Mouse (Mus musculus): ENCODE measurements around the gene Zfhx3. TPM values are rescaled to one million over a fixed set of nuclear protein-coding genes. Genes with fewer than 3 reads are reported as not detected.
A peak's percentile ranks its signal among the peaks of the same experiment; 100 is the strongest.

Gene Zfhx3
- polyA plus RNA-seq, 1 experiment from 2014 or later = 68.4 TPM

DNA sequence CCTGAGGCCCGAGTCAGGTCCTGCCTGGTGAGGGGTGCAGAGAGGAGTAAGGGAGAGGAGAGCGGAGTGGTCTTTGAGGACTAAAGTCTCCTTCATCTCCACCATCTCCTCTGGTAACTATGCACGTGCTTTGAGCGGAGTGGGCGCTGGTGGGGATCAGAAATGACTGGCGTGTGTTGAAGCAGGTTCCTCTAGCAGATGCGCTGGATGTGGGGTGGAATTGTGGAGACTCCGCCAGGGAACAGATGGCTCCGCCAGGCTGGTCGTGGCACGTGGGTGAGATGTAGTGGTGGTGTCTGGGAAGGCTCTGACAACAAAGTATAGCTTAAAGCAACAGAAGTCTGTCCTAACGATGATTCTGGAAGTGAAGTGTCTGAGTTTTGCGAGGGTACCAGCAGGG is 798.0 kb downstream of the Zfhx3 start:
- ATAC-seq (ENCODE audit: low FRiP score, low TSS enrichment) (no peak), DNase-seq (no peak)
- WGBS = 88% methylated on average over 13 of the region's 13 CpGs
- Histone ChIP-seq H3K4me3 (replicated peaks; ENCODE audit: low read depth, low read length) (no peak overlapping the region), H3K27ac (replicated peaks; ENCODE audit: low read depth, low read length) (no peak overlapping the region), H3K9me3 (ENCODE audit: control insufficient read depth, low read length) (no peaks in the 10 kb centered on the region), H3K36me3 (ENCODE audit: control insufficient read depth, insufficient read depth, low read length) (no peaks in the 10 kb centered on the region), H3K4me1 (ENCODE audit: control insufficient read depth, insufficient read depth, low read length) (peaks cover 4% of the 10 kb centered on the region), H3K4me2 (ENCODE audit: low read length) (no peak overlapping the region), H3K27me3 (ENCODE audit: control insufficient read depth, insufficient read depth, low read length) (no peaks in the 10 kb centered on the region), H3K9ac (replicated peaks; ENCODE audit: low read length) (no peak overlapping the region)

DNA sequence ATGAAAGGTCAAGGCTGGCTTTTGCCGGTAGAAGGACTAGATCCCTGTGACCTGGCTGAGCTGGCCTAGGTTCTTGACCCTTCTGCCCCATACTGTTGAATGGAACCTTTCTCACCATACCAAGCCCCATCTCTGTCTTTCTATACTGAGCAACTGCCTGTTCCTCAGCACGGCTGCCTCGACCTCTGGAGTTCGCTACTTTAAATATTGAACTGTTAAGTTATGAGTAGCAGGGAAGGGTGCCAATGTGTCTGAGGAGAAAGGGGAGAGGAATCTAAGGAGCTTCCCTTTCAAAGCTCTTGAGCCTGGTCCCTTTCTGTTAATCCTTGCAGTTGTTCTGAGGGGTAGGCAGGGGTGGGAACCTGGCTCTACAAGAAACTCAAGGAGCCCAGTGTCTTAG is 799.2 kb downstream of the Zfhx3 start:
- Histone ChIP-seq H3K4me1 (ENCODE audit: control insufficient read depth, insufficient read depth, low read length) (peaks cover 1% of the 10 kb centered on the region), H3K27ac (replicated peaks; ENCODE audit: low read depth, low read length) (no peak overlapping the region), H3K27me3 (ENCODE audit: control insufficient read depth, insufficient read depth, low read length) (no peaks in the 10 kb centered on the region), H3K9ac (replicated peaks; ENCODE audit: low read length) (no peak overlapping the region), H3K4me2 (ENCODE audit: low read length) (no peak overlapping the region), H3K36me3 (ENCODE audit: control insufficient read depth, insufficient read depth, low read length) (no peaks in the 10 kb centered on the region), H3K4me3 (replicated peaks; ENCODE audit: low read depth, low read length) (no peak overlapping the region), H3K9me3 (ENCODE audit: control insufficient read depth, low read length) (no peaks in the 10 kb centered on the region)
- ATAC-seq (ENCODE audit: low FRiP score, low TSS enrichment) = no peak
- no peak for DNase-seq
- WGBS = 92% methylated on average over 4 of the region's 4 CpGs

DNA sequence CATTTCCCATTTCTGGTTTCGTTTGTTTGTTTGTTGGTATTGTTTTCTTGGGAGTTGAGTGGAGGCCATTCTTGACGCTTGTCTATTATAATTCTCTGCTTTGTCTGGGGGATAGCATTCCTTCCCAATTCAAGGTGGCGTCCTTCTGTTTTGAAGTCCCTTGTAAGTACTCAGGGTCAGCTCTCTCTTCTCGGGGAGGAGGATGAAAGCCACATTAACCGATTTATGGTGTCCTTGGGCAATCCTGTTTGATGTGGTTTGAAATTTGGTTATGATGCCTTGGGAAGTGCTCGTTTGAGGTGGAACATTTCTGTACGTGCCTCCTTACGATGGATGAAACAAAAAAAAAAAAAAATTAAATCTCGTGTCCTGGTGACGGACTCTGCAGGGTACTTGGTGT is 800.0 kb downstream of the Zfhx3 start:
- Histone ChIP-seq H3K27me3 (ENCODE audit: control insufficient read depth, insufficient read depth, low read length) (no peaks in the 10 kb centered on the region), H3K9ac (replicated peaks; ENCODE audit: low read length) (no peak overlapping the region), H3K27ac (replicated peaks; ENCODE audit: low read depth, low read length) (no peak overlapping the region), H3K4me2 (ENCODE audit: low read length) (no peak overlapping the region), H3K9me3 (ENCODE audit: control insufficient read depth, low read length) (no peaks in the 10 kb centered on the region), H3K36me3 (ENCODE audit: control insufficient read depth, insufficient read depth, low read length) (no peaks in the 10 kb centered on the region), H3K4me3 (replicated peaks; ENCODE audit: low read depth, low read length) (no peak overlapping the region), H3K4me1 (ENCODE audit: control insufficient read depth, insufficient read depth, low read length) (0 out of 2 replicates have a peak, but pooled peaks cover 3% of the 10 kb centered on the region)
- WGBS = 80% methylated on average over 10 of the region's 10 CpGs
- no peak for ATAC-seq (ENCODE audit: low FRiP score, low TSS enrichment)
- no peak for DNase-seq

DNA sequence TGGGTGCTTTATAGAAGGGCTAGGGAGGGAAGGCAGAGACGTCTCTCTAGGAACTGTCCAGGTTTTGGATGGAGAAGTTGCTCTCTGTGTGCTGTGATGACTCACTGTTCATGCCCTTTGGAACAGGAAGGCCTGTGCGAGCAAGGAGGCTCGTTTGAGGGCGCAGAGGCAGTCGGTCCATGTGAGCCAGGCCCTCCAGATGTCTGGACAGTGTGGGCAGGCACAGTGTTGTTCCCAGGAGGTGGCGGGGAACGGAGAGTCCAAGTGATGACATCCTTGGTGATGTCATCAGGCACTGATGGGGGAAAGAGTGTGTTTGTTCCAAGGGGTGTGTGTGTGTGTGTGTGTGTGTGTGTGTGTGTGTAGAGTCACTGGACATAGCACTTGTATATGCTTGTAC is 800.8 kb downstream of the Zfhx3 start:
- Histone ChIP-seq H3K27me3 (ENCODE audit: control insufficient read depth, insufficient read depth, low read length) (no peaks in the 10 kb centered on the region), H3K27ac (replicated peaks; ENCODE audit: low read depth, low read length) (no peak overlapping the region), H3K9ac (replicated peaks; ENCODE audit: low read length) (no peak overlapping the region), H3K36me3 (ENCODE audit: control insufficient read depth, insufficient read depth, low read length) (no peaks in the 10 kb centered on the region), H3K9me3 (ENCODE audit: control insufficient read depth, low read length) (no peaks in the 10 kb centered on the region), H3K4me3 (replicated peaks; ENCODE audit: low read depth, low read length) (no peak overlapping the region), H3K4me1 (ENCODE audit: control insufficient read depth, insufficient read depth, low read length) (peaks cover 8% of the 10 kb centered on the region), H3K4me2 (ENCODE audit: low read length) (no peak overlapping the region)
- ATAC-seq (ENCODE audit: low FRiP score, low TSS enrichment) = no peak
- 81% methylated on average over 7 of the region's 7 CpGs for WGBS
- no peak for DNase-seq

DNA sequence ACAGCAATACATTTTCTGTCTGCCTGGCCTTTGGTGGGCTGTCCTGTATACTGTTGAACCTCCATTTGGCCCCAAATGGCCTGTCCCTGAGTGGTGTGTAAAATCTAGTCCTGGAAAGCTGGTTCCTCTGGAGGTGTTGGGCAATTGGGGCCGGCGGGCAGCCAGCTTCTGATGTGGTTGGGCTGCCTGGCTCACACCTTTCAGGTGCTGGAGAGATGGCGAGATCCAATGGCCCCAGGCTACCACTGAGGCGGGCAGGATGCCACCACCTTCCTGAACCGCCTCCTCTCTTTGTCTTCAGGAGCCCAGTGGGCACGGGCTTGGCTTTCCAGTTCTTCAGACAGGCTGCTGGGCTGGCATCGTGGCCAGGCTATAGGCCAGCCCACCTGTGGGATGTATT is 803.1 kb downstream of the Zfhx3 start:
- 94% methylated on average over 7 of the region's 7 CpGs for WGBS
- Histone ChIP-seq H3K36me3 (ENCODE audit: control insufficient read depth, insufficient read depth, low read length) (no peaks in the 10 kb centered on the region), H3K27ac (replicated peaks; ENCODE audit: low read depth, low read length) (no peak overlapping the region), H3K4me2 (ENCODE audit: low read length) (no peak overlapping the region), H3K27me3 (ENCODE audit: control insufficient read depth, insufficient read depth, low read length) (no peaks in the 10 kb centered on the region), H3K9me3 (ENCODE audit: control insufficient read depth, low read length) (no peaks in the 10 kb centered on the region), H3K4me1 (ENCODE audit: control insufficient read depth, insufficient read depth, low read length) (peaks cover 18% of the 10 kb centered on the region), H3K4me3 (replicated peaks; ENCODE audit: low read depth, low read length) (no peak overlapping the region), H3K9ac (replicated peaks; ENCODE audit: low read length) (no peak overlapping the region)
- DNase-seq (no peak), ATAC-seq (ENCODE audit: low FRiP score, low TSS enrichment) (no peak)

DNA sequence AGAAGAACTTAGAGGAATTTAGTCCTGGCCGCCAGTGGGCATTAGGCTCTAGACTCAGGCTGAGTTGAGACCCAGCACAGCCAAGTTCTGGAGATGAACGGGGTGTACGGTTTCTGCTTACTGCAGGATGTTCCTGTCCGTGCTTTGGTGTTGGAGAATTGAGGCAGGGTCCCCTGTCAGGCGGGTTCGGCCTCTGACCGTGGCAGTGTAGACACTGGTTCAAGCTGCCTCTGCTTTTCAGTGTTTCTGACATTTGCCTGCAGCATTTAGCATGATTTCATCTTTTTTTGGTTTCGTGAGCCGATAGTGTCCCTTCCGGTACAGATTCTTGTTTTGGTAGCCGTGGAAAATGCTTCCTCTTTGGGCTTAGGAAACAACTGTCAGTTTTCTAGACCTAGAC is 805.7 kb downstream of the Zfhx3 start:
- H3K4me1 ChIP-seq (ENCODE audit: control insufficient read depth, insufficient read depth, low read length) = peaks cover 20% of the 10 kb centered on the region

DNA sequence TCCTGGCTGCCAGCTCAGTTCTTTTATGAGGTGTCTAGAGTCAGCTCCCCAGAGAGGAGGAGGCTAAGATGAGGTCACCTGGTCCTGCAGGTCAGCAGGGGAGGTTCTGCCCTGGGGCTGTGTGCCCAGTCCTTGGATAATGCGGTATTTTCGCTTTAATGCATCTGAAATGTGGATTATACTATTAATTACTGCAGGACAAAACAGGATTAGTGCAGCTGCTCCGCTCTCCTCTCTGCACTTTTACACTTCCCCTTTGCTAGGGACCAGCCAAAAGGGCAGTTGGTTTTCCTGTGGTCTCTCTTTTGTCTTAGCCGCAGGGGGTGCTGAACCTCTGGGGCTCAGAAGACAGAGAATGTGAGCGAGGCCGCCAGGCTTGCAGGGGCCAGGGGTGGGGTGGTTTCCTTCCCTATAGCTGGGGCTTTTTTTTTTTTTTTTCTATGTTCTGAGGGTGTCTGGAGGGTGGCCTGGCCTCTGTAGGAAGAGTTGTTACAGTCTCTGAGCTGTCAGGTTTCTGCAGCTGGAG is 806.5 kb downstream of the Zfhx3 start:
- DNase-seq (peak; percentile 42), ATAC-seq (ENCODE audit: low FRiP score, low TSS enrichment) (peak; percentile 20; the same call in 1 of the 2 replicates)
- Histone ChIP-seq H3K9me3 (ENCODE audit: control insufficient read depth, low read length) (no peaks in the 10 kb centered on the region), H3K36me3 (ENCODE audit: control insufficient read depth, insufficient read depth, low read length) (no peaks in the 10 kb centered on the region), H3K27ac (replicated peaks; ENCODE audit: low read depth, low read length) (peak overlapping the region; percentile 46), H3K4me1 (ENCODE audit: control insufficient read depth, insufficient read depth, low read length) (peaks cover 20% of the 10 kb centered on the region), H3K27me3 (ENCODE audit: control insufficient read depth, insufficient read depth, low read length) (no peaks in the 10 kb centered on the region), H3K9ac (replicated peaks; ENCODE audit: low read length) (peak overlapping the region; percentile 21; the same call in 1 of the 2 replicates), H3K4me3 (replicated peaks; ENCODE audit: low read depth, low read length) (no peak overlapping the region), H3K4me2 (ENCODE audit: low read length) (peak overlapping the region; percentile 15; the same call in 1 of the 2 replicates)
- WGBS = 6% methylated on average over 6 of the region's 6 CpGs

More for the DNA sequence above, 805.7 kb downstream of the Zfhx3 start:
- H3K36me3 ChIP-seq (ENCODE audit: control insufficient read depth, insufficient read depth, low read length) = no peaks in the 10 kb centered on the region
- no peaks in the 10 kb centered on the region for H3K27me3 ChIP-seq (ENCODE audit: control insufficient read depth, insufficient read depth, low read length)
- no peak overlapping the region for H3K27ac ChIP-seq (replicated peaks; ENCODE audit: low read depth, low read length)
- DNase-seq = no peak
- H3K9ac ChIP-seq (replicated peaks; ENCODE audit: low read length) = no peak overlapping the region
- ATAC-seq (ENCODE audit: low FRiP score, low TSS enrichment) = no peak
- H3K4me3 ChIP-seq (replicated peaks; ENCODE audit: low read depth, low read length) = no peak overlapping the region
- no peaks in the 10 kb centered on the region for H3K9me3 ChIP-seq (ENCODE audit: control insufficient read depth, low read length)
- 44% methylated on average over 11 of the region's 11 CpGs for WGBS
- no peak overlapping the region for H3K4me2 ChIP-seq (ENCODE audit: low read length)

DNA sequence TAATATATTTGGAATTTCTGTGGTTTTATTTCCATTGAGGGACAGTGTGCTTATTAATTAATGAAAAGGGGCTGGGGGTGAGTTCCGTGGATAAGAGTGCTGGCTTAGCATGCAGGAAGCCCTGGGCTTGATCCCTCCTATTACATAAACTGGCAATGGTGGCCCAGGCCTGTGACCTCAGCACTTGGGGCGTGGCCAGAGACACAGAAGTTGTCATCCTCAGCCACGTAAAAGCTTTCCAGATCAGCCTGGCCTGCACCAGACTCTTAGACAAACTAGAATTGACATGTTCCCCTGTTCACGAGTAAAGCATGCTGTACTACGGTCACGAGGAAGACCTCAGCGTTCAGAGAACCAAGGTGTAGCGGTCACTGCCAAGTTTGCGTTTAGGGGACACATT is 808.4 kb downstream of the Zfhx3 start:
- no peak overlapping the region for H3K27ac ChIP-seq (replicated peaks; ENCODE audit: low read depth, low read length)
- H3K4me2 ChIP-seq (ENCODE audit: low read length) = no peak overlapping the region
- peaks cover 35% of the 10 kb centered on the region for H3K4me1 ChIP-seq (ENCODE audit: control insufficient read depth, insufficient read depth, low read length)
- no peak overlapping the region for H3K9ac ChIP-seq (replicated peaks; ENCODE audit: low read length)
- no peak for DNase-seq
- ATAC-seq (ENCODE audit: low FRiP score, low TSS enrichment) = no peak
- no peaks in the 10 kb centered on the region for H3K9me3 ChIP-seq (ENCODE audit: control insufficient read depth, low read length)
- no peak overlapping the region for H3K4me3 ChIP-seq (replicated peaks; ENCODE audit: low read depth, low read length)
- WGBS = 91% methylated on average over 9 of the region's 9 CpGs
- H3K36me3 ChIP-seq (ENCODE audit: control insufficient read depth, insufficient read depth, low read length) = no peaks in the 10 kb centered on the region
- no peaks in the 10 kb centered on the region for H3K27me3 ChIP-seq (ENCODE audit: control insufficient read depth, insufficient read depth, low read length)

DNA sequence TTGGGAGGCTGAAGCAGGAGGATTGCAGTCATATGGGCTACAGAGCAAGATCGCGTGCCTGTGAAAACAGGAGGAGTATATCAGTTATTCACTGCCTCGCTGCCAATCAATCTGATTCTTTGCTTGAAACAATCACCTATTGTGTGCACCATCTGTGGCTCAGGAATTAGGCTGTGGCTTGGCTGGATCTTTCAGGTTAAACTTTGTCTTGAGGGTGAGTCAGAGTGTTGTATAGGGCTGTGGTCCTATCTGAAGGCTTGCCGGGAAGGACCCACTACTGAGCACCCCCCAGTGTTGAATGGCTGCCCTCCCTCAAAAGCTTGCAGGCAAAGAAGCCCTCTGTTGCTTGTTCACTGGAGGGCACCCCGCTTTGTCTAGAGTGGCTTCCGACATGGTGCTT is 812.1 kb downstream of the Zfhx3 start:
- 66% methylated on average over 6 of the region's 6 CpGs for WGBS
- ATAC-seq (ENCODE audit: low FRiP score, low TSS enrichment) (no peak), DNase-seq (no peak)
- Histone ChIP-seq H3K27ac (replicated peaks; ENCODE audit: low read depth, low read length) (no peak overlapping the region), H3K9me3 (ENCODE audit: control insufficient read depth, low read length) (no peaks in the 10 kb centered on the region), H3K4me3 (replicated peaks; ENCODE audit: low read depth, low read length) (no peak overlapping the region), H3K4me2 (ENCODE audit: low read length) (no peak overlapping the region), H3K9ac (replicated peaks; ENCODE audit: low read length) (no peak overlapping the region), H3K27me3 (ENCODE audit: control insufficient read depth, insufficient read depth, low read length) (no peaks in the 10 kb centered on the region), H3K4me1 (ENCODE audit: control insufficient read depth, insufficient read depth, low read length) (peaks cover 40% of the 10 kb centered on the region), H3K36me3 (ENCODE audit: control insufficient read depth, insufficient read depth, low read length) (no peaks in the 10 kb centered on the region)
